Mouse (Mus musculus): ENCODE measurements at regions not wholly inside any gene's neighbourhood (a gene's known extent, or its start where the extent isn't known, plus 50 kb on each side); places are given as distances from the start of the nearest gene placed in this dataset.
A peak's percentile ranks its signal among the peaks of the same experiment; 100 is the strongest.

DNA sequence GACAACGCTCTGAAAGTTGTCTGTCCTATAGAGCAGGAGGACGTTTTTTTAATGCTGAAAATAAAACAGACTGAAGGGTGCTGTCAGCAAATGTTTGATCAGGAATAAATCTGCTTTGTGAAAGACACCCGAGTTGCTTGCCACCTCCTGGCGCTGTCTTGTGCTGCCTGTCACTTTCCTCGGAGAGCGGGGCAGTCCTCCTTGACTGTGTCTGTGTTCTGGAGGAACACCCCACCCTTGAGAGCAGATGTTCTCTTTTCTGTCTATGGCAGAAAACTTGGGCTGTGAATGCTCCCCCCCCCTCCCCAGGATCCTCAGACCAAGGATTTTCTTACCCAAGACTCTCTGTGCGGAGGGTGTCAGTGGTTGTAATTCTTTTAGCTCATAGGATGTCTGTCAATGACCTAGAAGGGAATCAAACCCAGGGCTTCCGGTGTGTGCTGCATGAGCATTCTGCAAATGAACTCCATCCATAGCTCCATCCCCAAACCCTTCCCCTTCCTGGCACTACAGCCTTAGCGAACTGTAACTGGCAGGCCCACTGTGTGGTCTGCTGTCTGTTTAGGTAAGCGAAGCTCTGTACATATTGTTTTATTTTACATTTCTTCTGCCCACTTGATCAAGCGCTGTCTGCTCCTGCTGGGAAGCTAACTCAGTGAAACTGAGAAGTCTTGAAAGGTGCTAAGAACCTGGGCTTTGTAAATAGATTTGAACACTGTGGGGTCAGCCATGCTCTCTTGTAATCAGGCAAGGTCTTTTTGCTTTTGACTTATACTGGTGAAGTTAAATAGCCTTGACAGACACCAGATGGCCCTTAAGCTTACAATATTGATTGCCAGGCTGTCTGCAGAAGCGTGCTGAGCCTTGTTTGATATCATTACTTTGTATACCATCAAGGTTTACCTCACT lies 53.0 kb upstream of the Bach1 start:
- WGBS = 53% methylated on average over 12 of the region's 12 CpGs
- no peak overlapping the region for H3K27ac ChIP-seq (replicated peaks; ENCODE audit: low read depth, low read length)
- H3K9ac ChIP-seq (ENCODE audit: low read length) = no peak overlapping the region
- H3K36me3 ChIP-seq (ENCODE audit: control insufficient read depth, insufficient read depth, low read length) = no peaks in the 10 kb centered on the region
- H3K4me2 ChIP-seq (ENCODE audit: low read depth, severe bottlenecking) = no peak overlapping the region
- no peak for DNase-seq (ENCODE audit: low spot score)
- H3K4me1 ChIP-seq (ENCODE audit: control insufficient read depth, insufficient read depth, low read length) = 0 out of 2 replicates have a peak, but pooled peaks cover 4% of the 10 kb centered on the region
- H3K9me3 ChIP-seq (ENCODE audit: control insufficient read depth, low read length) = no peaks in the 10 kb centered on the region
- no peaks in the 10 kb centered on the region for H3K27me3 ChIP-seq (ENCODE audit: control insufficient read depth, insufficient read depth, low read length)
- 0 out of 2 replicates have a peak, but pooled peaks have one; percentile 62 for ATAC-seq (ENCODE audit: insufficient number of reproducible peaks, low FRiP score, low TSS enrichment, low read depth)
- no peak overlapping the region for H3K4me3 ChIP-seq (ENCODE audit: low read depth, low read length)

DNA sequence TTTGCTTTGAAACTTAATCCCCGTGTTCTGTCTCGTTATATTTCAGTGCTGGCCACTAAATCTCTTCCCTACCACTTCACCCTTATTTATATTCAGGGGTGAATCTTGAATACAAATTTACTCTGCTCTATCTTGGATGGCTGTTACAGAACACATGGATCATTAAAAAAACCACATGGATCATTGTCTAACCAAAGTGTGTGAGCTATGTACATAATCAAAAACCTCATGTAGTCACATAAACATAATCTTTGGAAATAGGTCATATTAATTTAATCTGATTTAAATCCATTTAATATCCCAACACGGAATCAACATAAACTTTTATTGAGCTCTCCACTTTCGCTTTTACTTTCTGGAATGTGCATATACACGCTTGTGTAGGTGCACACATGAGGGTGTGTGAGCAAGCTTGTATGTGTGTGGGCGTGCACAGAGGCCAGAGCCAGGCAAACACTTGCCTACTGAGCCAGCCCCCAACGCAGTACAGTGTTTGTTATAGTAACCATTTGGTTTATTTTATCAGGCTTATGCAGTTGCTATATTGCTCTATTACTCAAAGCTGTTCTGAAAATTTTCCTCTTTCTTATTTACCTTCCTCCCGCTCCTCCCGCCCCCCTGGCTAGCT lies 52.2 kb upstream of the Bach1 start:
- no peaks in the 10 kb centered on the region for H3K27me3 ChIP-seq (ENCODE audit: control insufficient read depth, insufficient read depth, low read length)
- ATAC-seq (ENCODE audit: insufficient number of reproducible peaks, low FRiP score, low TSS enrichment, low read depth) = no peak
- H3K4me1 ChIP-seq (ENCODE audit: control insufficient read depth, insufficient read depth, low read length) = 0 out of 2 replicates have a peak, but pooled peaks cover 4% of the 10 kb centered on the region
- no peaks in the 10 kb centered on the region for H3K9me3 ChIP-seq (ENCODE audit: control insufficient read depth, low read length)
- H3K36me3 ChIP-seq (ENCODE audit: control insufficient read depth, insufficient read depth, low read length) = no peaks in the 10 kb centered on the region
- 71% methylated on average over 9 of the region's 9 CpGs for WGBS
- no peak overlapping the region for H3K9ac ChIP-seq (ENCODE audit: low read length)
- H3K4me2 ChIP-seq (ENCODE audit: low read depth, severe bottlenecking) = no peak overlapping the region
- no peak overlapping the region for H3K4me3 ChIP-seq (ENCODE audit: low read depth, low read length)
- no peak overlapping the region for H3K27ac ChIP-seq (replicated peaks; ENCODE audit: low read depth, low read length)
- DNase-seq (ENCODE audit: low spot score) = no peak

All from limb, embryonic 11.5 days (tissue).